Mouse (Mus musculus): ENCODE results near the gene Ndufs7. TPM values are rescaled to one million over a fixed set of nuclear protein-coding genes. Genes with fewer than 3 reads are reported as not detected.

The Ndufs7 gene
- total and polyA plus RNA-seq, 3 experiments: 154 to 282 (median 222) TPM

GRCm38 (mm10) chr10:80257936-80258335, 9.0 kb downstream of the Ndufs7 start:
- in situ Hi-C loops (cut with MboI; ENCODE audit: low pct_ligation_motif_present, low pct_unique_long_range_greater_than_20kb, low sequenced_read_pairs): no loop called here
- Histone ChIP-seq H3K4me2 (ENCODE audit: insufficient read depth, low read depth, poor library complexity, severe bottlenecking) (no peak overlapping the region), H3K27ac (ENCODE audit: insufficient read depth, low read depth) (no peak overlapping the region), H3K9ac (ENCODE audit: insufficient read depth, low read depth) (no peak overlapping the region), H3K4me1 (ENCODE audit: control insufficient read depth in 1 of 2, insufficient read depth in 2 of 2) (peaks cover 5 to 19% of the 10 kb centered on the region in 2 experiments), H3K79me2 (replicated peaks; ENCODE audit: control insufficient read depth, extremely low read depth, insufficient read depth, poor library complexity, severe bottlenecking) (no peaks in the 10 kb centered on the region), H3K4me3 (replicated peaks in 1 of 3; ENCODE audit: low read depth in 2 of 3, low read length in 2 of 3, poor library complexity in 1 of 3) (no peak overlapping the region), H3K27me3 (replicated peaks) (no peaks in the 10 kb centered on the region), H3K9me3 (replicated peaks; ENCODE audit: low read length) (no peaks in the 10 kb centered on the region), H3K36me3 (replicated peaks in 1 of 2; ENCODE audit: control insufficient read depth in 1 of 2, insufficient read depth in 1 of 2, low read length in 1 of 2) (peaks cover 60 to 68% of the 10 kb centered on the region in 2 experiments)
- DNase-seq (ENCODE audit: extremely low read depth): no peak
- dilution Hi-C loops (cut with MboI; ENCODE audit: extremely low pct_ligation_motif_present, extremely low pct_unique_long_range_greater_than_20kb, low sequenced_read_pairs): no loop called here
- TF ChIP-seq JUN (IDR thresholded peaks at IDR 0.05; ENCODE audit: insufficient read depth, low read depth, low read length) (no peak), BHLHE40 (IDR thresholded peaks at IDR 0.05; ENCODE audit: low read depth, low read length) (no peak), CHD1 (IDR thresholded peaks at IDR 0.05; ENCODE audit: low read depth, low read length) (no peak)

DNA sequence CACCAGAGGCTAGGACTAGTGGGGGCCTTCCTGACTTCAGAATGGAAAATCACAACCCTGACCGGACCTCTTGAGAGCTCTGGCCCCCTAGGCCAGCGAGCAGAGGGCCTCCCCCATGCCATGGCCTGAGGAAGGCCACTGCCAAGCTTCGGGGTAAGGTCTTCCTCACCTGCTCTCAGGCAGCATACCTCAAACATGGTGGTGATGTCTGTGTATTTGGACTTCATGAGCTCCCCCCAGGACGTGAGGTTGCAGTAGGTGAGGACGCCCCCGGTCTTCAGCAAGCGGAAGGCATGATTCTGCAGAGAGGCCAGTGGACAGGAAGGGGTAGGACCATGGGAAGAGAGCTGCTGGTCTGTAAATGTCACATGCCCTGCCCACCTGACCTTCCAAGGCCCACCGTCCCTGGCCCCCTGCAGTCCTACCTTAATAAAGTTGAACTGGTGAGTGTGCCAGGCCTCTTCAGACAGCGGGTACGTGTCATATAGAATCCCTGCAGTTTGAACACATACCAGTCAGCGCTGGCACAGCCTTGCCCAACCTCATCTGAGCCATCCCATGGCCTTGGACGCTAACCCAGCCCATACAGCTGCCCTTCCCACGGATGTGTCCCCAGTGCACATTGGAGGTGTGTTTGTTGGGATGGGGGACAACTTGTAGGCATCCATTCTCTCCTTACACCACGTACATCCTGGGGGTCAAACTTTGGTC, 10.0 kb downstream of the Ndufs7 start:
- Histone ChIP-seq H3K79me2 (replicated peaks; ENCODE audit: control insufficient read depth, extremely low read depth, insufficient read depth, poor library complexity, severe bottlenecking) (no peaks in the 10 kb centered on the region), H3K36me3 (replicated peaks in 1 of 2; ENCODE audit: control insufficient read depth in 1 of 2, insufficient read depth in 1 of 2, low read length in 1 of 2) (peaks cover 52 to 59% of the 10 kb centered on the region in 2 experiments), H3K4me2 (ENCODE audit: insufficient read depth, low read depth, poor library complexity, severe bottlenecking) (no peak overlapping the region), H3K9ac (ENCODE audit: insufficient read depth, low read depth) (no peak overlapping the region), H3K27me3 (replicated peaks) (no peaks in the 10 kb centered on the region), H3K4me1 (ENCODE audit: control insufficient read depth in 1 of 2, insufficient read depth in 2 of 2) (peaks cover 7 to 22% of the 10 kb centered on the region in 2 experiments), H3K27ac (ENCODE audit: insufficient read depth, low read depth) (no peak overlapping the region), H3K4me3 (replicated peaks in 1 of 3; ENCODE audit: low read depth in 2 of 3, low read length in 2 of 3, poor library complexity in 1 of 3) (no peak overlapping the region), H3K9me3 (replicated peaks; ENCODE audit: low read length) (no peaks in the 10 kb centered on the region)
- in situ Hi-C loops (cut with MboI; ENCODE audit: low pct_ligation_motif_present, low pct_unique_long_range_greater_than_20kb, low sequenced_read_pairs) (no loop called here), dilution Hi-C loops (cut with MboI; ENCODE audit: extremely low pct_ligation_motif_present, extremely low pct_unique_long_range_greater_than_20kb, low sequenced_read_pairs) (no loop called here)
- no peak for DNase-seq (ENCODE audit: extremely low read depth)
- TF ChIP-seq MAZ (IDR thresholded peaks at IDR 0.05; ENCODE audit: low read depth, low read length): no peak
- TF ChIP-seq TBP (conservative IDR thresholded peaks at IDR 0.05; ENCODE audit: low read depth, low read length): no peak
- no peak for TF ChIP-seq SMC3 (IDR thresholded peaks at IDR 0.05; ENCODE audit: low read depth, low read length)
- no peak for TF ChIP-seq POLR2A (IDR thresholded peaks at IDR 0.05; ENCODE audit: low read depth, low read length)
- TF ChIP-seq JUN (IDR thresholded peaks at IDR 0.05; ENCODE audit: insufficient read depth, low read depth, low read length): no peak
- TF ChIP-seq RAD21 (IDR thresholded peaks at IDR 0.05; ENCODE audit: low read depth, low read length): no peak
- no peak for TF ChIP-seq PAX5 (IDR thresholded peaks at IDR 0.05; ENCODE audit: low read length)
- no peak for TF ChIP-seq RCOR1 (conservative IDR thresholded peaks at IDR 0.05; ENCODE audit: low read depth, low read length)

GRCm38 (mm10) chr10:80259463-80259805, 10.5 kb downstream of the Ndufs7 start:
- no peak overlapping the region for H3K9ac ChIP-seq (ENCODE audit: insufficient read depth, low read depth)
- in situ Hi-C loops (cut with MboI; ENCODE audit: low pct_ligation_motif_present, low pct_unique_long_range_greater_than_20kb, low sequenced_read_pairs): no loop called here
- dilution Hi-C loops (cut with MboI; ENCODE audit: extremely low pct_ligation_motif_present, extremely low pct_unique_long_range_greater_than_20kb, low sequenced_read_pairs): no loop called here
- H3K4me1 ChIP-seq (ENCODE audit: control insufficient read depth in 1 of 2, insufficient read depth in 2 of 2): peaks cover 7 to 26% of the 10 kb centered on the region in 2 experiments
- H3K4me3 ChIP-seq (replicated peaks in 1 of 3; ENCODE audit: low read depth in 2 of 3, low read length in 2 of 3, poor library complexity in 1 of 3): no peak overlapping the region
- no peak for TF ChIP-seq POLR2AphosphoS2 (IDR thresholded peaks at IDR 0.05; ENCODE audit: low read depth, low read length)
- no peaks in the 10 kb centered on the region for H3K9me3 ChIP-seq (replicated peaks; ENCODE audit: low read length)
- no peak for DNase-seq (ENCODE audit: extremely low read depth)
- no peak overlapping the region for H3K27ac ChIP-seq (ENCODE audit: insufficient read depth, low read depth)
- no peaks in the 10 kb centered on the region for H3K27me3 ChIP-seq (replicated peaks)
- H3K79me2 ChIP-seq (replicated peaks; ENCODE audit: control insufficient read depth, extremely low read depth, insufficient read depth, poor library complexity, severe bottlenecking): no peaks in the 10 kb centered on the region
- peaks cover 47 to 53% of the 10 kb centered on the region in 2 experiments for H3K36me3 ChIP-seq (replicated peaks in 1 of 2; ENCODE audit: control insufficient read depth in 1 of 2, insufficient read depth in 1 of 2, low read length in 1 of 2)
- H3K4me2 ChIP-seq (ENCODE audit: insufficient read depth, low read depth, poor library complexity, severe bottlenecking): no peak overlapping the region
